Mouse (Mus musculus) CH12.LX (cell line): Measurements from ENCODE around the gene Pate2.

Experiments
- BHLHE40 ChIP-seq: IDR thresholded peaks from 2 replicates; pipeline ENCODE4 v1.6.1; 2011; ENCODE audit warnings: mild to moderate bottlenecking, low read depth, low read length, improper control_type of control experiment
- CHD1 ChIP-seq: IDR thresholded peaks from 2 replicates; pipeline ENCODE4 v1.6.1; 2012; ENCODE audit warnings: low read depth, low read length, improper control_type of control experiment, inconsistent platforms
- EP300 ChIP-seq: IDR thresholded peaks from 2 replicates; pipeline ENCODE4 v1.6.1; 2011; ENCODE audit warnings: low read length, improper control_type of control experiment
- KAT2A ChIP-seq: IDR thresholded peaks from 2 replicates; pipeline ENCODE4 v1.6.1; 2012; ENCODE audit warnings: low read length, improper control_type of control experiment, inconsistent platforms; ENCODE audit not compliant: insufficient replicate concordance
- MXI1 ChIP-seq: IDR thresholded peaks from 2 replicates; pipeline ENCODE4 v1.6.1; 2011; ENCODE audit warnings: mild to moderate bottlenecking, low read depth, low read length, improper control_type of control experiment
- NRF1 ChIP-seq: IDR thresholded peaks from 2 replicates; pipeline ENCODE4 v1.6.1; 2014; ENCODE audit warnings: low read depth, mild to moderate bottlenecking, inconsistent platforms, low read length, improper control_type of control experiment, moderate library complexity
- POLR2A ChIP-seq: IDR thresholded peaks from 2 replicates; pipeline ENCODE4 v1.6.1; 2011; ENCODE audit warnings: low read depth, mild to moderate bottlenecking, improper control_type of control experiment, low read length
- SMC3 ChIP-seq: IDR thresholded peaks from 2 replicates; pipeline ENCODE4 v1.6.1; 2011; ENCODE audit warnings: low read depth, low read length, improper control_type of control experiment
- UBTF ChIP-seq: IDR thresholded peaks from 2 replicates; pipeline ENCODE4 v1.6.1; 2012; ENCODE audit warnings: low read depth, mild to moderate bottlenecking, inconsistent platforms, low read length, improper control_type of control experiment, moderate library complexity
- USF1 ChIP-seq: IDR thresholded peaks from 2 replicates; pipeline ENCODE4 v1.6.1; 2014; ENCODE audit warnings: low read depth, mild to moderate bottlenecking, inconsistent platforms, low read length, improper control_type of control experiment
- ZC3H11A ChIP-seq: IDR thresholded peaks from 2 replicates; pipeline ENCODE4 v1.6.1; 2012; ENCODE audit warnings: low read depth, mild to moderate bottlenecking, inconsistent platforms, low read length, improper control_type of control experiment

GRCm38 (mm10) chr9:35607647-35608405 lies 37.7 kb downstream of the Pate2 start:
- TF ChIP-seq NRF1 (no peak), ZC3H11A (no peak), EP300 (no peak), USF1 (no peak), POLR2A (no peak), UBTF (no peak), KAT2A (no peak), CHD1 (no peak), MXI1 (no peak), SMC3 (no peak), BHLHE40 (no peak)
